Mouse (Mus musculus): Measurements from ENCODE around the gene Fthl17c. TPM values are rescaled to one million over a fixed set of nuclear protein-coding genes. Genes with fewer than 3 reads are reported as not detected.
"Not testable (repeated sequence)": the region's sequence is repeated elsewhere in the genome, so short reads cannot be mapped to it uniquely, and the experiment has no call there.

Fthl17c gene
- total RNA-seq (2014; rRNA removed) (not detected in 2 replicates), polyA plus RNA-seq (2015; fragmentation: Nextera tagmentation; extraction: Ambion mirVana) (not detected in 2 replicates)

GRCm38 (mm10) chrX:8976459-8976858 lies at the start of gene Fthl17c:
Gene Fthl17c (minus strand): TSS chrX:8976559.
- not testable (repeated sequence) for DNase-seq (ENCODE audit: low spot score); H3K9me3 ChIP-seq (ENCODE audit: low read length); H3K27ac ChIP-seq (ENCODE audit: low read depth, low read length); ATAC-seq (ENCODE audit: low FRiP score); H3K27me3 ChIP-seq (ENCODE audit: insufficient read depth, low read length); H3K4me2 ChIP-seq (ENCODE audit: low read depth, low read length, poor library complexity, severe bottlenecking); H3K4me3 ChIP-seq (ENCODE audit: low read depth, low read length); H3K36me3 ChIP-seq (ENCODE audit: insufficient read depth, low read length); H3K4me1 ChIP-seq (ENCODE audit: insufficient read depth, low read length); H3K9ac ChIP-seq (replicated peaks; ENCODE audit: low read length, poor library complexity, severe bottlenecking)
- WGBS: no CpG with 5 or more reads among the region's 11 CpGs

GRCm38 (mm10) chrX:9019481-9019880 lies 43.1 kb upstream of the Fthl17c start:
- no peak overlapping the region for H3K4me3 ChIP-seq (ENCODE audit: low read depth, low read length)
- TF ChIP-seq CTCF (IDR thresholded peaks at IDR 0.05): no peak

GRCm38 (mm10) chrX:9016079-9016478 lies 39.7 kb upstream of the Fthl17c start:
- Histone ChIP-seq H3K4me1 (ENCODE audit: insufficient read depth, low read length) (no peaks in the 10 kb centered on the region), H3K4me3 (ENCODE audit: low read depth, low read length) (no peak overlapping the region), H3K9ac (replicated peaks; ENCODE audit: low read length, poor library complexity, severe bottlenecking) (no peak overlapping the region), H3K4me2 (ENCODE audit: low read depth, low read length, poor library complexity, severe bottlenecking) (no peak overlapping the region), H3K27me3 (ENCODE audit: insufficient read depth, low read length) (no peaks in the 10 kb centered on the region), H3K27ac (ENCODE audit: low read depth, low read length) (no peak overlapping the region), H3K9me3 (ENCODE audit: low read length) (no peaks in the 10 kb centered on the region), H3K36me3 (ENCODE audit: insufficient read depth, low read length) (no peaks in the 10 kb centered on the region)
- peak; percentile 44; the same call in 1 of the 2 replicates for ATAC-seq (ENCODE audit: low FRiP score)
- WGBS: 40% methylated on average over 1 of the region's 1 CpGs
- TF ChIP-seq CTCF (IDR thresholded peaks at IDR 0.05): no peak
- DNase-seq (ENCODE audit: low spot score): peak; percentile 8

More at GRCm38 (mm10) chrX:9019481-9019880, 43.1 kb upstream of the Fthl17c start:
- H3K4me2 ChIP-seq (ENCODE audit: low read depth, low read length, poor library complexity, severe bottlenecking): no peak overlapping the region
- H3K4me1 ChIP-seq (ENCODE audit: insufficient read depth, low read length): no peaks in the 10 kb centered on the region
- H3K27me3 ChIP-seq (ENCODE audit: insufficient read depth, low read length): no peaks in the 10 kb centered on the region
- ATAC-seq (ENCODE audit: low FRiP score) (no peak), DNase-seq (ENCODE audit: low spot score) (no peak)
- H3K27ac ChIP-seq (ENCODE audit: low read depth, low read length): no peak overlapping the region
- no peaks in the 10 kb centered on the region for H3K36me3 ChIP-seq (ENCODE audit: insufficient read depth, low read length)
- 59% methylated on average over 10 of the region's 10 CpGs for WGBS
- no peaks in the 10 kb centered on the region for H3K9me3 ChIP-seq (ENCODE audit: low read length)
- no peak overlapping the region for H3K9ac ChIP-seq (replicated peaks; ENCODE audit: low read length, poor library complexity, severe bottlenecking)

- H3K9me3 ChIP-seq (ENCODE audit: low read length); H3K4me2 ChIP-seq (ENCODE audit: low read depth, low read length, poor library complexity, severe bottlenecking); H3K36me3 ChIP-seq (ENCODE audit: insufficient read depth, low read length); H3K27ac ChIP-seq (ENCODE audit: low read depth, low read length); H3K9ac ChIP-seq (replicated peaks; ENCODE audit: low read length, poor library complexity, severe bottlenecking); H3K4me3 ChIP-seq (ENCODE audit: low read depth, low read length); DNase-seq (ENCODE audit: low spot score); H3K4me1 ChIP-seq (ENCODE audit: insufficient read depth, low read length); H3K27me3 ChIP-seq (ENCODE audit: insufficient read depth, low read length); ATAC-seq (ENCODE audit: low FRiP score): not testable (repeated sequence)
- WGBS: no CpG with 5 or more reads among the region's 9 CpGs
These were observed 10.3 kb upstream of the Fthl17c start, which contains the start of gene Fthl17d for GRCm38 (mm10) chrX:8986655-8987054. Gene Fthl17d (minus strand): TSS chrX:8986755.

GRCm38 (mm10) chrX:8964618-8965017 lies 11.7 kb downstream of the Fthl17c start:
- not testable (repeated sequence) for H3K27ac ChIP-seq (ENCODE audit: low read depth, low read length); DNase-seq (ENCODE audit: low spot score); H3K9ac ChIP-seq (replicated peaks; ENCODE audit: low read length, poor library complexity, severe bottlenecking); H3K9me3 ChIP-seq (ENCODE audit: low read length); H3K27me3 ChIP-seq (ENCODE audit: insufficient read depth, low read length); H3K4me1 ChIP-seq (ENCODE audit: insufficient read depth, low read length); H3K4me2 ChIP-seq (ENCODE audit: low read depth, low read length, poor library complexity, severe bottlenecking); H3K4me3 ChIP-seq (ENCODE audit: low read depth, low read length); ATAC-seq (ENCODE audit: low FRiP score); H3K36me3 ChIP-seq (ENCODE audit: insufficient read depth, low read length)
- TF ChIP-seq CTCF (IDR thresholded peaks at IDR 0.05): peak; percentile 30; the same call in 1 of the 2 replicates
- 49% methylated on average over 4 of the region's 4 CpGs for WGBS

GRCm38 (mm10) chrX:8962875-8963274 lies 13.5 kb downstream of the Fthl17c start, which contains the start of gene Fthl17b:
Gene Fthl17b (minus strand): TSS chrX:8962975.
- not testable (repeated sequence) for H3K27ac ChIP-seq (ENCODE audit: low read depth, low read length); H3K4me2 ChIP-seq (ENCODE audit: low read depth, low read length, poor library complexity, severe bottlenecking); ATAC-seq (ENCODE audit: low FRiP score); H3K9ac ChIP-seq (replicated peaks; ENCODE audit: low read length, poor library complexity, severe bottlenecking); H3K4me1 ChIP-seq (ENCODE audit: insufficient read depth, low read length); DNase-seq (ENCODE audit: low spot score); H3K9me3 ChIP-seq (ENCODE audit: low read length); H3K27me3 ChIP-seq (ENCODE audit: insufficient read depth, low read length); H3K4me3 ChIP-seq (ENCODE audit: low read depth, low read length); H3K36me3 ChIP-seq (ENCODE audit: insufficient read depth, low read length)
- 93% methylated on average over 4 of the region's 11 CpGs for WGBS

All from midbrain, postnatal 0 days (tissue).